Mouse (Mus musculus) intestine, embryonic 16.5 days (tissue): ENCODE measurements around the gene Fnbp1l. TPM values are rescaled to one million over a fixed set of nuclear protein-coding genes. Genes with fewer than 3 reads are reported as not detected.

ENCODE experiments used
- ATAC-seq: fragments of 200-750 bp; cut with Nextera tagmentation; 2 replicates; pipeline ENCODE4 v1.8.0; 2017; ENCODE audit warnings: moderate TSS enrichment, moderate library complexity
- H3K27ac ChIP-seq: fragments of 300-500 bp; sonication (generic); 2 replicates; pipeline ENCODE4 v1.5.1; 2014; ENCODE audit warnings: mild to moderate bottlenecking, low read length
- H3K27me3 ChIP-seq: fragments of 300-500 bp; sonication (generic); replicated peaks from 2 replicates; pipeline ENCODE4 v1.6.1; 2014; ENCODE audit warnings: low read length, control low read depth, mixed read lengths; ENCODE audit not compliant: control insufficient read depth, insufficient read depth
- H3K36me3 ChIP-seq: fragments of 300-500 bp; sonication (generic); 2 replicates; pipeline ENCODE4 v1.6.1; 2014; ENCODE audit warnings: low read length, control low read depth; ENCODE audit not compliant: control insufficient read depth, insufficient read depth
- H3K4me1 ChIP-seq: fragments of 300-500 bp; sonication (generic); 2 replicates; pipeline ENCODE4 v1.6.1; 2014; ENCODE audit warnings: low read length, control low read depth, mixed read lengths; ENCODE audit not compliant: control insufficient read depth, insufficient read depth
- H3K4me2 ChIP-seq: fragments of 300-500 bp; sonication (generic); 2 replicates; pipeline ENCODE4 v1.6.1; 2014; ENCODE audit warnings: low read depth, low read length, control low read depth
- H3K4me3 ChIP-seq: fragments of 300-500 bp; sonication (generic); 2 replicates; pipeline ENCODE4 v1.5.1; 2014; ENCODE audit warnings: mild to moderate bottlenecking, low read length
- H3K9ac ChIP-seq: fragments of 300-500 bp; sonication (generic); 2 replicates; pipeline ENCODE4 v1.6.1; 2014; ENCODE audit warnings: low read depth, low read length
- H3K9me3 ChIP-seq: fragments of 300-500 bp; sonication (generic); 2 replicates; pipeline ENCODE4 v1.6.1; 2016; ENCODE audit warnings: low read length, control low read depth; ENCODE audit not compliant: control insufficient read depth
- WGBS: fragments of 180-500 bp; shearing (Covaris S2); extraction: QIAGEN DNeasy Blood & Tissue Kit; methylation state at CpG from one replicate; pipeline ENCODE4 v1.1.7; 2014; 5-methylcytosine and 5-hydroxymethylcytosine counted together
- polyA plus RNA-seq: library from polyadenylated mRNA; unstranded; fragments of >200 nt; fragmentation: Nextera tagmentation; extraction: Ambion mirVana; gene quantifications from 2 replicates; pipeline ENCODE4 v1.2.1, GENCODE M21; 2015

Fnbp1l gene
- polyA plus RNA-seq, 1 experiment from 2014 or later: 29.6 TPM

- H3K4me2 ChIP-seq: peak overlapping the region; percentile 40
- H3K9me3 ChIP-seq: no peaks in the 10 kb centered on the region
- H3K27ac ChIP-seq: peak overlapping the region; percentile 97
- H3K4me3 ChIP-seq: no peak overlapping the region
- 0 out of 2 replicates have a peak, but pooled peaks have one; percentile 3 for ATAC-seq
- 52% methylated on average over 14 of the region's 14 CpGs for WGBS
- no peaks in the 10 kb centered on the region for H3K27me3 ChIP-seq
- peak overlapping the region; percentile 15; the same call in 1 of the 2 replicates for H3K9ac ChIP-seq
- peaks cover 25% of the 10 kb centered on the region for H3K4me1 ChIP-seq
- no peaks in the 10 kb centered on the region for H3K36me3 ChIP-seq
Measured at GRCm38 (mm10) chr3:122510240-122510750, 109.2 kb downstream of the Fnbp1l start.

GRCm38 (mm10) chr3:122509534-122510239, 109.8 kb downstream of the Fnbp1l start:
- Histone ChIP-seq H3K4me2 (peak overlapping the region; percentile 40; the same call in 1 of the 2 replicates), H3K9me3 (no peaks in the 10 kb centered on the region), H3K4me3 (no peak overlapping the region), H3K36me3 (no peaks in the 10 kb centered on the region), H3K27ac (peak overlapping the region; percentile 97), H3K4me1 (peaks cover 25% of the 10 kb centered on the region), H3K9ac (0 out of 2 replicates have a peak overlapping the region, but pooled peaks have one; percentile 6), H3K27me3 (no peaks in the 10 kb centered on the region)
- ATAC-seq: peak; percentile 25
- 41% methylated on average over 11 of the region's 11 CpGs for WGBS

GRCm38 (mm10) chr3:122509084-122509483, 110.4 kb downstream of the Fnbp1l start:
- peak overlapping the region; percentile 97 for H3K27ac ChIP-seq
- no peak overlapping the region for H3K4me2 ChIP-seq
- no peaks in the 10 kb centered on the region for H3K36me3 ChIP-seq
- H3K4me1 ChIP-seq: peaks cover 29% of the 10 kb centered on the region
- H3K4me3 ChIP-seq: no peak overlapping the region
- H3K9ac ChIP-seq: no peak overlapping the region
- 36% methylated on average over 5 of the region's 5 CpGs for WGBS
- no peak for ATAC-seq
- H3K9me3 ChIP-seq: no peaks in the 10 kb centered on the region
- no peaks in the 10 kb centered on the region for H3K27me3 ChIP-seq

GRCm38 (mm10) chr3:122507826-122508225, 111.7 kb downstream of the Fnbp1l start:
- Histone ChIP-seq H3K27ac (no peak overlapping the region), H3K27me3 (no peaks in the 10 kb centered on the region), H3K4me2 (no peak overlapping the region), H3K9ac (no peak overlapping the region), H3K4me3 (no peak overlapping the region), H3K36me3 (no peaks in the 10 kb centered on the region), H3K9me3 (no peaks in the 10 kb centered on the region), H3K4me1 (peaks cover 29% of the 10 kb centered on the region)
- 96% methylated on average over 14 of the region's 14 CpGs for WGBS
- ATAC-seq: no peak

- Histone ChIP-seq H3K4me2 (no peak overlapping the region), H3K27ac (no peak overlapping the region; the same call in 1 of the 2 replicates), H3K9me3 (no peaks in the 10 kb centered on the region), H3K4me3 (no peak overlapping the region), H3K9ac (no peak overlapping the region), H3K27me3 (no peaks in the 10 kb centered on the region), H3K4me1 (peaks cover 29% of the 10 kb centered on the region), H3K36me3 (no peaks in the 10 kb centered on the region)
- 44% methylated on average over 10 of the region's 10 CpGs for WGBS
- ATAC-seq: no peak
Measured at GRCm38 (mm10) chr3:122506343-122506916, 113.1 kb downstream of the Fnbp1l start.

DNA sequence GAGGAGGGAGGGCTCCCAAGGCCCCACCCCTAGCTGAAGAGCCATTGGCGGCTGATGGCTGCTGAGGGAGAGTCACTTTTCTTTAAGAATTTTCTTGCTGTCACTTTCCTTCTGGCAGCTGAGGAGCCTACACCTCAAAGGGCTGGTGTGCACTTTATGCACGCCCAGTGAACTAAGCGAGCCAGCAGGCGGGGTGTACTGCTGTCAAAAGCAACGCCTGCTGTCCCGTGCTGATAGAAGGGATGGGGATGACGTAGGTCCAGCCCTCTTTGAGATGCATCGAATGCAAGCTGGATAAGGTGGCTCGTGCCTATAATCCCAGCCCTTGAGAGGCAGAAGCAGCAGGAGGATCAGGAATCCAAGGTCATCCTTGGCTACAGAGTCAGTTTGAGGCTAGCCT, 118.6 kb downstream of the Fnbp1l start:
- Histone ChIP-seq H3K4me1 (peaks cover 17% of the 10 kb centered on the region), H3K9me3 (no peaks in the 10 kb centered on the region), H3K36me3 (no peaks in the 10 kb centered on the region), H3K9ac (no peak overlapping the region), H3K27me3 (no peaks in the 10 kb centered on the region), H3K4me2 (no peak overlapping the region), H3K27ac (no peak overlapping the region), H3K4me3 (no peak overlapping the region)
- ATAC-seq: no peak
- 88% methylated on average over 9 of the region's 9 CpGs for WGBS

GRCm38 (mm10) chr3:122499647-122500046, 119.9 kb downstream of the Fnbp1l start:
- 78% methylated on average over 6 of the region's 6 CpGs for WGBS
- Histone ChIP-seq H3K4me3 (no peak overlapping the region), H3K27ac (no peak overlapping the region), H3K27me3 (no peaks in the 10 kb centered on the region), H3K4me2 (no peak overlapping the region), H3K9ac (no peak overlapping the region), H3K36me3 (no peaks in the 10 kb centered on the region), H3K4me1 (peaks cover 10% of the 10 kb centered on the region), H3K9me3 (no peaks in the 10 kb centered on the region)
- ATAC-seq: no peak

DNA sequence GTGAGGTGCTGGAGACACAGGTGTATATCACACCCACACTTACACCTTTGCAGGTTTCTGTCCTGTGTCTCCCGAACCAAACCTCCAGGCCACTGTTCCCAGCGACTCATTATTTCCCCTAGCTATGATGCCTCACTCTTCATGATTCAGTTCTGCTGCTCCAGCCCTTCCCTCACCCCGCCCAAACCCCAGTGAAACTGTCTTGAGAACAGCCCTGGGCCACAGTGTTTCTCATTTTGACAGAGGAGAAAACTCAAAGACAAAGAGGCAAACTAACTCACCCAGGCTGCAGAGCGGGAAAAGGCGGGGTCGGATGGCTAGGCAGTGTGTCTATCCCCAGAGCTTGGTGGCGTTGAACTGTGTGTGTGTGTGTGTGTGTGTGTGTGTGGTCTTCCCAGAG, 121.0 kb downstream of the Fnbp1l start:
- H3K9ac ChIP-seq: no peak overlapping the region
- H3K4me3 ChIP-seq: no peak overlapping the region
- H3K9me3 ChIP-seq: no peaks in the 10 kb centered on the region
- H3K36me3 ChIP-seq: no peaks in the 10 kb centered on the region
- H3K4me2 ChIP-seq: no peak overlapping the region
- no peak overlapping the region for H3K27ac ChIP-seq
- no peaks in the 10 kb centered on the region for H3K27me3 ChIP-seq
- 81% methylated on average over 7 of the region's 7 CpGs for WGBS
- ATAC-seq: no peak
- peaks cover 16% of the 10 kb centered on the region for H3K4me1 ChIP-seq

DNA sequence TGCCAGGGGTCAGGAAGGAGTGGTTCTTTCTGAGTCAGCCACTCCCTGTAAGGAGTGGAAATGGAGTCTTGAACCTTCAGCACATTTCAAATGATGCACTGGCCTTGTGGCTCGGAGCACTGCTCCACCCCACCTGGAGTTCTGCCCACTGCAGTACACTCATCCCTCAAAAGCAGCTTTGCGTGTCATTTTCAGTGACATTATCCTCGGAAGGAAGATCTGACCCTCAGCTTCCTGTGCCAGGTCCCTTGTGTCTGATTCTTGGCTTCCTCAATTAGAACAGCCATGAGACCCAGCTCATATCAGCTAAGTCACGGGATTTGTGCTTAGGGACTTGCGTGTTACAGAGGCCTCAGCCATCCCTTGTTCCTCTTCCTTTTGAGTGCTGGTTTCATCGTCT, 121.6 kb downstream of the Fnbp1l start:
- no peaks in the 10 kb centered on the region for H3K36me3 ChIP-seq
- H3K4me3 ChIP-seq: no peak overlapping the region
- WGBS: 83% methylated on average over 6 of the region's 6 CpGs
- H3K27ac ChIP-seq: no peak overlapping the region
- H3K9me3 ChIP-seq: no peaks in the 10 kb centered on the region
- no peaks in the 10 kb centered on the region for H3K27me3 ChIP-seq
- H3K4me1 ChIP-seq: peaks cover 19% of the 10 kb centered on the region
- ATAC-seq: no peak
- H3K4me2 ChIP-seq: no peak overlapping the region
- no peak overlapping the region for H3K9ac ChIP-seq
